ENCODE assay signal across 9 mouse cellular contexts in genomic region chr5:23967705-23968104, GRCm38 (mm10).
DNase-seq lines count a peak whose midpoint lies in the region; ATAC-seq and TF ChIP-seq lines count a peak whose summit lies in the region.
"Had no signal": no experiment of that assay in that cellular context is flagged by ENCODE, and none has a peak within 500 bp of the region (broad histone marks: within the 10 kb centered on the region; RNA-seq: fewer than 3 reads in every experiment).

No protein-coding gene starts in this region.

- H3K27me3 ChIP-seq in heart, embryonic 14.5 days (ENCODE audit: control insufficient read depth, insufficient read depth, low read length) = no peaks in the 10 kb centered on the region
- no peaks in the 10 kb centered on the region for H3K27me3 ChIP-seq in midbrain, embryonic 14.5 days (ENCODE audit: control insufficient read depth, insufficient read depth, low read length)

- no peak for TF ChIP-seq CTCF in lung, adult 2 months (IDR thresholded peaks at IDR 0.05; ENCODE audit: insufficient read depth, low read length)

- H3K9me3 ChIP-seq in heart, embryonic 14.5 days (ENCODE audit: control insufficient read depth, low read length) = no peaks in the 10 kb centered on the region
- no peaks in the 10 kb centered on the region for H3K9me3 ChIP-seq in midbrain, embryonic 14.5 days (ENCODE audit: control insufficient read depth, low read length)

- H3K4me1 ChIP-seq in lung, adult 2 months (ENCODE audit: control insufficient read depth, insufficient read depth, low read length) = no peaks in the 10 kb centered on the region
- H3K4me1 ChIP-seq in heart, embryonic 14.5 days (ENCODE audit: control insufficient read depth in 2 of 2, insufficient read depth in 2 of 2, low read length in 2 of 2) = peaks cover 5 to 8% of the 10 kb centered on the region in 2 experiments
- no peaks in the 10 kb centered on the region for H3K4me1 ChIP-seq in midbrain, embryonic 14.5 days (ENCODE audit: control insufficient read depth, insufficient read depth, low read length)

- H3K4me3 ChIP-seq in lung, adult 2 months (replicated peaks; ENCODE audit: extremely low read depth, low read depth, low read length) = no peak overlapping the region
- H3K4me3 ChIP-seq in heart, embryonic 14.5 days (ENCODE audit: control insufficient read depth in 1 of 2, insufficient read depth in 1 of 2, low read depth in 1 of 2, low read length in 2 of 2) = no peak overlapping the region
- no peak overlapping the region for H3K4me3 ChIP-seq in midbrain, embryonic 14.5 days (replicated peaks; ENCODE audit: low read depth, low read length)

- H3K4me2 ChIP-seq in heart, embryonic 14.5 days (ENCODE audit: low read length) = peak overlapping the region; percentile 36
- H3K4me2 ChIP-seq in midbrain, embryonic 14.5 days (ENCODE audit: low read length) = no peak overlapping the region

- 55% methylated on average over 5 of the region's 5 CpGs for WGBS in lung, adult 2 months
- 20% methylated on average over 5 of the region's 5 CpGs for WGBS in heart, embryonic 14.5 days
- 59% methylated on average over 5 of the region's 5 CpGs for WGBS in midbrain, embryonic 14.5 days

- peak; percentile 67 for DNase-seq in adrenal gland, adult 2 months
- no peak for DNase-seq in adrenal gland, postnatal 4 days (ENCODE audit: low spot score in 2 of 2)
- DNase-seq in lung, adult 18-20 months = peak; percentile 29 to 57
- DNase-seq in lung, adult 2 months = no peak
- DNase-seq in midbrain, embryonic 14.5 days = peak; percentile 48
- no peak for DNase-seq in right cerebral cortex, postnatal 10 days (ENCODE audit: low spot score in 2 of 2)
- DNase-seq in thymus, postnatal 36 days = no peak
- DNase-seq: right cerebral cortex, postnatal 25 days had no signal

- TF ChIP-seq POLR2A in lung, adult 2 months (IDR thresholded peaks at IDR 0.05; ENCODE audit: borderline replicate concordance, extremely low read depth, low read depth, low read length) = no peak

- H3K36me3 ChIP-seq in heart, embryonic 14.5 days (ENCODE audit: control insufficient read depth, insufficient read depth, low read length) = peaks cover 18% of the 10 kb centered on the region
- peaks cover 4% of the 10 kb centered on the region for H3K36me3 ChIP-seq in midbrain, embryonic 14.5 days (ENCODE audit: control insufficient read depth, insufficient read depth, low read length)

- H3K27ac ChIP-seq in heart, embryonic 14.5 days (replicated peaks in 1 of 2; ENCODE audit: control insufficient read depth in 1 of 2, insufficient read depth in 1 of 2, low read depth in 2 of 2, low read length in 2 of 2) = peak overlapping the region; percentile 67 to 76
- H3K27ac ChIP-seq in midbrain, embryonic 14.5 days (replicated peaks; ENCODE audit: low read depth, low read length) = no peak overlapping the region

- 0 out of 2 replicates have a peak overlapping the region, but pooled peaks have one; percentile 25 for H3K9ac ChIP-seq in heart, embryonic 14.5 days (ENCODE audit: low read length)
- H3K9ac ChIP-seq in midbrain, embryonic 14.5 days (replicated peaks; ENCODE audit: low read length) = no peak overlapping the region

- ATAC-seq in heart, embryonic 14.5 days (ENCODE audit: insufficient number of reproducible peaks, insufficient read depth, low FRiP score, low read depth) = peak; percentile 61; the same call in 1 of the 2 replicates
- ATAC-seq in midbrain, embryonic 14.5 days (ENCODE audit: low FRiP score, low TSS enrichment) = no peak

Comparison
In these comparisons a context has a peak if more than half of its experiments do, and no peak if none do; other contexts are left out.
1. DNase-seq: peak in adrenal gland, adult 2 months (single experiment), lung, adult 18-20 months (2 of 2) and midbrain, embryonic 14.5 days (single experiment); none in adrenal gland, postnatal 4 days (0 of 2), lung, adult 2 months (single experiment), right cerebral cortex, postnatal 10 days (0 of 2) and thymus, postnatal 36 days (0 of 2).